Mouse (Mus musculus): ENCODE data around the gene Ppp1r37.

Gene Ppp1r37

DNA sequence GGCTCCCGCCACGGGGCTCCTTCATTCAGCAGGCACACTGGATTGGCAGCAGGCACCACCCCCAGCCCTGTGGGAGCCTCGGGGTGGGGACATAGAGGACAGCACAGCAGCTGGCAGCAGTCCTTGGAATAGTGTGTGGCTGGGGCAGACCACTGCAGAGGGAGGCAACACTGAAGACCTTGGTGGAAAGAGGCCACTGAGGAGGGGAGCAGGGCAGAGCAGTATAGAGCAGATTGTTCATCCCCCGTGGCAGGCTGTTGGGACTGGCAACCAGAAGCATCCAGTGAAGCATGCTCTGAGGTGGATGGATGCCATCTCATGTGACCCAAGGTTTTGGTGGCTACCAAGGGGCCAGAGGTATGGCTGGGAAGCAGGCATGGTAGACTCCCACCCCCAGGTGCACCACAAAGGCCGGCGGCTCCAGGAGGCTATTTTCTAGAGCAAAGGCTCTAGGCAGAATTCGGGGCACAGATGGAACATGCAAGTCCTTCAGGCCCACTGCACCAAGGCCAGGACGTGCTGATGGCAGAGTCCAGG is 20.7 kb downstream of the Ppp1r37 start:
- intact Hi-C loops (cut with DNase I) = no loop called here

DNA sequence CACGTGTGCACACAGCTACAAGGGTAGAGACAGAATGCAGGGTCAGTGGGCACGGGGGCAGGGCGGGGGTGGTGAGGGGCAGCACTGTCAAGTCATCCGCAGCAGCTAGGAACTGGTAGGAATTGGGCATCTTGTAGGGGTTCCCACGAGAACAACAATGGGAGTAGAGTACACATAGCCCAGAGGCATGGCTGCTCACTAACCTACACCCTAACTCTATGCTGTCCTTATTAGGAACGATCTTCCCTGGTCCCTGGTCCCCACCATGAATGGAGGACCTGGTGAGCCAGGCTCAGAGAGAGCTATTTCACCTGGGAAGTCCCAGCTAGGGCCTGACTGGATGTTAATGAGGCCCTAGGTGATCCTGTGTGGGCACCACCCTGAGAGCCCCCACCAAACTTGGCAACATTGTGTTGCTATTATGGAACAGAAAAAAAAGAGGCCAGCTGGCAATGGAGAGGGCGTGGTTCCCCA is 21.2 kb downstream of the Ppp1r37 start:
- intact Hi-C loops (cut with DNase I) = no loop called here

DNA sequence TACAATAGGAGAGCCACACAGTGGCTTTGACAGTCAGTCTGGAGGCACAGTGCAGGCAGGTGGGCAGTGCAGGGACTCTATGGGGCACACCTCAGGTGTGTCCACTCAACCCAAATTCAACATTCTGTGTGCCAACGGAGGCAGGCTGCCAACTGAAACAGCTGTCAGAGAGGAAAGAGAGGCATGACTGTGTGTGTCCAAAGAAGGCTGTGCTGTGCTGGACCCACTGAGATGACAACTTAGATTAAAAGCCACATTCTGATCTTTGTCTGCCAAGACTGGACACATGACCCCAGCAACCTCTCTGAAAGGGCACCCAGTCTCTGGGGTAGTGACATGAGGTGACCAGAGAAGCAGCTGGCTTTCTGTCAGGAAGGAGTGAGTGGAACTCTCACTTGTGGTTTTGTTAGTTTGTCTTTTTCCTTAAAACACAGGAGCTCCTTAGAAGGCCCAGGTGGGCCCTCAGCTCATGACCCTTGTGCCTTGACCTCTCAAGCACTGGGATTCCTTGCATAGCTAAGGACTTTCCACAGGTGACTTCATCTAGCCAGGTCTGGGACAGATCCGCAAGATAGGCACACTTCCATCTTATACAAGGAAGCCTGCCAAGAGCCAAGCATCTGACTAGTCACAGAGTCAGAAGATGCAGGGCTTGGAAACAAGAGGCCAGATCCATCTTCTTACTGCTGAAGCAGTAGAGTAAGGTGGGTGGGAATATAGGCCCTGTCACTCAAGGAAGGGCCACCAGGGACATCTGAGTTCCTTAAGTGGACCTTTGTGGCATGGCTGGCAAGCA is 21.9 kb downstream of the Ppp1r37 start:
- intact Hi-C loops (cut with DNase I) = no loop called here

DNA sequence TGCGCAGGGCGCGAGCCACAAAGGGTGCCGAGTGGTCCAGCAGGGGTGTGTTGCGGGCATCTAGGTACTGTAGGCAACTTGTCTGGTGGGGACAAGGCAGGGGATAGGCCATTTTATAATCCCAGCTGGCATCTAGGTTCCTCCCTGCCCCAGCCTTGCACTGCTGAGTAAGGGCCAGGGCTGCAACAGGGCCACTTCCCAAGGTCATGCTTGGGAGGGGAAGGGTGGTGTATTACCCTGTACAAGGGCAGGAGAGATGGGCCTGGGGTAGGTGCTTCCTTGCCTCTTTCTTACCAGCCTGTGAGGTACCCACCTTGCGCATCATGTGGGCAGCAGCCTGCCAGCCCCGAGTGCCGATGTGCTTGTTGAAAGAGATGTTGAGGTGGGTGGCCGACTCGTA is 28.2 kb downstream of the Ppp1r37 start:
- intact Hi-C loops (cut with DNase I) = no loop called here

DNA sequence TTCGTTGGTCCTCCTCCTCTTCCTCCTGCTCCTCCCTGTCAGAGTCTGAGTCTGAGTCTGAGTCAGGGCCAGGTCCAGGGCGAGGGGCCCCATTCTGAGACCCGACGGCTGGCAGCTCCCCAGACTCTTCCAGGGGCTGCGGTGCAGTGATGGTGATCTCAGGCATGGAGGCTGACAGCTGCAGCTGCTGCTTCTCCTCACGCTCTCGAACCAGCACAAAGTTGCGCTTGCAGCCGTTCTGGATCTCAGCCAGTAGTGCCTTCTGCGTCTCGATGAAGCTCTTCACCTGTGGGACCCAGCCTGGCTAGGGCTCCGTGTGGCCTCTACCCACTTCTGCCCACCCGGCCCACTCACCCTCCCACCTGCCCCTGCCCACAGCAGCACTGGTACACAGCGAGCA is 30.6 kb downstream of the Ppp1r37 start:
- intact Hi-C loops (cut with DNase I) = no loop called here

DNA sequence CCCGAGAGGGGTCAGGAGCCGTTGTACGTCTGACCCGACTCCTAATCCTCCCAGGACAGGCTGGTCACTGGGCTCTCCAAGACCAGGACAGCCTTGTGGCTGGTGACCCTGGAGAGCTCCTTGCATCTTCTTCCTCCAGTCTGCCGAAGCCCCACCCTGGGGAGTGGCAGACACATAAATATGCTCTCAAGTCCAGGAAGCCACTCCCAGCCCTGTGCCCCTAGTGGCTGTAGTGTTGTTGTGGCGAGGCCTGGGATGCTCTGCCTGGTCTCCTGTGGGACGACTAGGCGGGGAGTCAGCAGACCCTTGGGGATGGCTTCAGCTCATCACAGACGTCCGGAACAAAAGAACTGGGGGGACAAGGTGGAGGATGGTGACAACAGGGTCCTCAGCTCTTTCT is 31.8 kb downstream of the Ppp1r37 start:
- intact Hi-C loops (cut with DNase I) = no loop called here

DNA sequence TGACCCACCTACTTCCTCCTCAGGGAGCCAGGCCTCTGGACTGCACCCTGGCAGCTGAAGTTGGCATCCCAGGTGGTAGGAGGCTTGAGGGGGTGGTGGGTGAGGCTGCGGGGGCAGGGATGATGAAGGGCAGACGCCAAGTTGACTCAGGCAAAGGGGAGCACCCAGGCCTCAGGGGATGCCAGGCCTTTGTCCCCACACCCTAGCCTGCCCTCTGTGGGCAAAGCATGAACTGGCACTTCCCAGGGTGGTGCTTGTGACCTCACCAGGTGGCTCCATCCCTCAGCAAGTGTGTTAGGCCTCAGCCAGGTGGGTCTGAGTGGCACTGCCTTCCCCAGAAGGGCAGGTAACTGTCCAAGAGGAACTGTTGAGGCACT is 37.8 kb downstream of the Ppp1r37 start:
- intact Hi-C loops (cut with DNase I) = no loop called here

DNA sequence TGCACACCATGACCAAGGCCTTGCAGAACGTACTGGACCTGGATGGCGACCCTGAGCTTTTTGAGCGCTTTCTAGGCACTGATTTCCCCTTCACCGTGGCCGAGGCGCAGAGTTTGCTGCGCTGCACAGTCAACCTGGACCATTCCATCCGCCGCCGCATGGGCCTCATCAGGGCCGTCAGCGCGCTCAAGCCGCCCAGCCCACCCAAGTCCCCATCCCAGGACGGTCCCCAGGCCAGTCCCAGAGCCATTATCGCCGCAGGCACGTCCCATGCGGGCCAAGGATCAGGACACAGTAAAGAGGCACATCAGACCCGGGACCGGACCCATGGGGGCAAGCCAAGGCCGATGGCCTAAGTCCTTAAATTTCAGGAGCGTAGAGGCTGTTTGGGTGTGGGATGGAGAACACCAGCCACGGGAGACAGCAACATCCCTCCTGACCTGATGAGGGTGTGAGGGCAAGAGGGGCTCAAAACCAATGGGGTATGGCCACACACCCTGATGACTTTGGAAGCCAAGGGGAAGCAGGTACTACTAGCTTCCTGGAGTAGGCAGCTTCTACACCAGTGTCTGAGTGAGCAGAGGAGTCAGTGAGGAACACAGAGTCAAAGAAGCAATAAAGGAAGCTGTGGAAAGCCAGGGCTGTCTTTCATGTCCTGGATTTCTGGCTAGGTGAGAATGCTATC is 38.3 kb downstream of the Ppp1r37 start:
- intact Hi-C loops (cut with DNase I) = loop anchor here (5.0 kb wide), 1 partner anchor 33 kb away; no protein-coding TSS in a partner anchor

DNA sequence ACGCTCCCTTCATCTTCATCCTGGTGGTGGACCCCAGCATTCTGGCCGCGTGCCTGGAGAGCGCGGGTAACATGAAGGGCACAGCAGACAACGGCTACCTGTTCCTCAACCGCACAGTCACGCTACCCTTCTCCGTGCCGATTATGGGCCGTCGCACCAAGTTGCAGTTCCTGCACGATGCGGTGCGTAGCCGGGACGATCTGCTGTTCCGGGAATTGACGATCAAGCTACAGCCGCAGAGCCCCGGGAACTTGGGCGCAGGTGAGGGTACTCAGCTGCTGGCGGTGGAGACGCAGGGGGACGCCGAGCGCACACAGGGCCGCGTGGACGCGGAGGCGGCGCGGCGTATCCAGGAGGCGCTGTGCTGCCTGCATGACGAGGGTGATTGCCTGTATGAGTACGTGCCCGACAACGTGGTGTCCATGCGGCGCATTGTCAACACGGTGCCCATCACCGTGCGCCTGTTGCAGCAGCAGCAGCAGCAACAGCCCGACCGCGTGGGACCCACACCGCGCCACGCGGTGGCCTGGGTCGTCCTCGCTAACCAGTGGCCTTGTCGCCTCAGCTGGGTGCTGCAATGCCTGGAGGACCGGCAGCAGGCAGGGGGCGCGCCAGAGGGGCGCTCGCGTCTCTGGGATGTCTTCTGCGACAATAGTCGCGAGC is 39.0 kb downstream of the Ppp1r37 start:
- intact Hi-C loops (cut with DNase I) = loop anchor here (5.0 kb wide), 1 partner anchor 33 kb away; no protein-coding TSS in a partner anchor

DNA sequence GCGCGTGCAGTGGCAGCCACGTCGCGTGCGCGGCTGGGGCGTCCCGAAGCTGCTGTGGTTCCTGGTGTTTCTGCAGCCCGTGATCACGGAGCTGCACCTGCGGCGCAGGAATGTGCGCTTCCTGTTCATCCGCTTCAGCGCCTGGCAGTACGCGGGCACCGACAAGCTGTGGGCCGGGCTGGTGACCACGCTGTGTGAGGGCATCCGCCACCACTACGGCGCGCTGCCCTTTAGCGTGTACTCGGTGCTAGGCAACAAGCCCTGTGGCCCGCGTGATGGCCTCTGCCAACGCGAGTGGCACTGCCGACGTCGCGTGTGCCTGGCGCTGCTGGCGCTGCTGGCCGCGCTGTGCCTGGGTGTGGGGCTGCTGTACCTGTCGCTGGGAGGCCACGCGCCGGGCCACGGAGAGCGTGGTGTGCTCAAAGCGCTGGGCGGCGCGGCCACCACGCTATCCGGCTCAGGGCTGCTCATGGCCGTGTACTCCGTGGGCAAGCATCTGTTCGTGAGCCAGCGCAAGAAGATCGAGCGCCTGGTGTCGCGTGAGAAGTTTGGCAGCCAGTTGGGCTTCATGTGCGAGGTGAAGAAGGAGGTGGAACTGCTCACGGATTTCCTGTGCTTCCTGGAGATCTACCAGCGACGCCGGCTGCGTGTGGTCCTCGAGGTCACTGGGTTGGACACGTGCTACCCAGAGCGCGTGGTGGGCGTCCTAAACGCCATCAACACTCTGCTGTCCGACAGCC is 39.7 kb downstream of the Ppp1r37 start:
- intact Hi-C loops (cut with DNase I) = loop anchor here (5.0 kb wide), 1 partner anchor 34 kb away; no protein-coding TSS in a partner anchor

DNA sequence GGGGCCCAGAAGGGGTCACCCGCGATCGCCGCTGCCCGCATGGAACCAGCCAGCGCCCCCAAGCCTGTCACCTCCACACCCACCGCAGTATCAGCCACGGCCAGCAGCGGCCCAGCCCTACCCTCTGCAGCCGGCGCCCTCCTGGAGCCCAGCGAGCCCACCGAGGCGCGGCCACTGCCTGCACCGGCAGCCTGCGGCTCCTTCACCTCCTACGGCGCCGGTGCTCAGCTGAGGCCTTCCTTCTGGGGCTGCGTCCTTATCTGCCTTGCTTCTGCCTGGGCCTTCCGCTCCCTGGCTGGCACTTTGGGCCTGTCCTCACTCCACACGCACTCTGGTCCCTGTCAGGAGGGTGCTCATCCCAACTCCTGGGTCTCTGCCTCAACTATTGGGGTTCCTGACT is 42.8 kb downstream of the Ppp1r37 start:
- intact Hi-C loops (cut with DNase I) = loop anchor here (5.0 kb wide), 1 partner anchor 37 kb away; no protein-coding TSS in a partner anchor

DNA sequence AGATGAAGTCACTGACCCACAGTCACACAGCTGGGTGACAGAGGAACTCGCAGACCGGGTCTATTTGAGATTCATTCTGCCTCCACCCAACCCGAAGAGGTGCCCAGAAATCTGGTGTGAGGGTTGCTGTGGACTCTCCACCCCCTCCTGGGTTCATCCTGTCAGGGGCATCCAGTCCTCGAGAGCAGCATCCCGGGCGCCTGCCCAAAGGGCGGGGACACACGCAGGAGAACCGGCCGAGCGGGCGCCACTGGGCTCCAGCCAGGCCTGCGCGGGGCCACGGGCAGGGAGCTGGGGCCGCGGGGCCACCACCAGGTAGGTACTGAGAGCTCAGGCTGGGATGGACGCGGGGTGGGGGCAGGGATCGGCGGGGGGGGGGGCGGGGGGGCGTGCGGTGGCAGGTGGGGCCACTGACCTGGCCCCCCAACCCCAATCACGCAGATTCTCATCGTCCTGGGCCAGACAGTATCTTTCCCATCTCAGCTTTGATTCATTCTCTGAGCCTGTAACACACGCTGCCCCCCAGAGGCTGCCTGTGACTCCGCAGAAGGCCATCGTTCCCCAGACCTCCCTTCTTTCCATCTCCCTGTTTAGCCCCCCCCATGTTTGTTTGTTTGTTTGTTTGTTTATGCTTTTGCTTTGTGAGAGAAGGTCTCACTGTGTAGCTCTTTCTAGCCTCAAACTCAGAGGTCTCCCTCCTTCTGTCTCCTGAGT is 45.1 kb downstream of the Ppp1r37 start, which contains the start of gene Nkpd1:
Gene Nkpd1, plus strand, starts transcription at position 187 of the 714 bp plus-strand sequence.
- intact Hi-C loops (cut with DNase I) = loop anchor here (10.0 kb wide), 1 partner anchor 113 kb away; the partner anchor contains the start of genes Ckm and Klc3

DNA sequence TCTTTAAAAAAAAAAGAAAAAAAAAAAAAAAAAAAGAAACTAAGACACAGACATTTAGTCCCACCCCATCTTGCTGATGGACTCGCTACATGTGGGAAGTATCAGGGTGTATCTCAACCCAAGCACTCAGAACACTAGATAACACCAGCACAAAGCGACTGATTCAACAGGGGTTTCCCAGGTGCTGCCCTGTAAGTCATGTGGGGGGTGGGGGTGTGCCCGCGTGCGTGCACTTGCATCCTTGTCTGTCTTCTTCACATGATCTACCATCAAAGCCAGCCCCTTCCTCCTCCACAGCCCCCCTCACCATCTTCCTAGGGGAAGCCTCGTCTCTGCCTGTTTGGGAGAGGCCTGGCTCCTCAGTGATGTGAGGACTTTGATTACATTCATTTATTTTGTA is 50.5 kb downstream of the Ppp1r37 start:
- intact Hi-C loops (cut with DNase I) = loop anchor here (10.0 kb wide), 1 partner anchor 108 kb away; the partner anchor contains the start of genes Ckm and Klc3

DNA sequence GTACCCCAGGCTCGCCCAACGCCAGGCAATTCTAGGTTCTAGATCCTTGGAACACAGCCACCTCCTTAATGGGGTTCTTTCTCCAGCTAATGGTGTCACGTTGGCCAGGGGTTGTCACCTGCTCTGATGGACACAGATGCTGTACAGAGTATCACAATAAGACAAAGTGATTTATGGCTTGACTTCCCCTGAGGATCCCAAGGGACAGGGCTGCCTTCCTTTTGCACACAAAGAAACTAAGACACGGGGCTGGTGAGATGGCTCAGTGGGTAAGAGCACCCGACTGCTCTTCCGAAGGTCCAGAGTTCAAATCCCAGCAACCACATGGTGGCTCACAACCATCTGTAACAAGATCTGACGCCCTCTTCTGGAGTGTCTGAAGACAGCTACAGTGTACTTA is 50.9 kb downstream of the Ppp1r37 start:
- intact Hi-C loops (cut with DNase I) = loop anchor here (10.0 kb wide), 1 partner anchor 107 kb away; the partner anchor contains the start of genes Ckm and Klc3

DNA sequence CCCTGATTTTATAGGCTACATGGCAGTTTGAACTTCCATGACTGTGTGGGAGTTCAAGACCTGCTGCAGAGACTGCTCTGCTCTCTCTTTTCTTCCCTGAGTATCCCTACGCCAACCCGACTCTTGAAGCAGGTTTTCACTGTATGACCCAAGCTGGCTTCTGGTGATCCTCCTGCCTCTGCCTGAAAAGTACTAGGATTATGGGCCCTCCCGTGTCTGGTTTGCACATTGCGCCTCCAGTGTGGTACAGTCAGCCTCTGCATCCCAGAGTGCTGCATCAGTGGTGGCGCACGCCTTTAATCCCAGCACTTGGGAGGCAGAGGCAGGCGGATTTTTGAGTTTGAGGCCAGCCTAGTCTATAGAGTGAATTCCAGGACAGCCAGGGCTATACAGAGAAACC is 53.1 kb downstream of the Ppp1r37 start:
- intact Hi-C loops (cut with DNase I) = loop anchor here (5.0 to 10.0 kb wide), 3 partner anchors 52 to 105 kb away; partner anchors contain the start of genes Ckm, Klc3 and Mark4

DNA sequence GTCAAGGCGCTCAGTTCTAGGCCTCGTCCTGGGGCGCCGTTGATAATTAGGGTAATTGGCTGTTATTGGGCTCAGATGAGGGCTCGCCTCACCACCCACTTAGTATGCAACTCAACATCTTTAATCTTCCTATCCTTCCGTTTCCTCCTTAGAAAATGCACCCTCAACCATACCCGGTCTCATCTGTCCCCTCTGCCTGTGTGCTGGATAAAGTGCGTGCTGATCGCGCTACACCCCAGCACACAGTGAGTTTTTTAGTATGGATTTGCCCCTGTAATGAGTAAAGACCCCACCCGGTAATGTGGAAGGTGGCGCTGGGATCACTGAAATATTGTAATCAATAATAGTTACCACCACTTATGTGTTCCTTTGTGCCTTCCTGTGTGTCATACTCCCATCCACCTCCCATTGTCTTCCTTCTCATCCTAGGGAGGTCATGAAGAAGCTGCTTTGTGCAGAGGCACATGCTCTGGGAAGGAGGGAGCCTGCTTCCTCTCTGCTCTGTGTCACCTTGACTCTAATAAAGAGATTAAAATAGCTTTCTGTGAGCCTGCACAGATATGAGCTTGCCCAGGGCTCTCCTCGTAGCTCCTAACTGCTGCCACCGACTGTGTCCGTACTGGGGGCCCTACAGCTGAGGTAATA is 53.8 kb downstream of the Ppp1r37 start:
- intact Hi-C loops (cut with DNase I) = loop anchor here (5.0 kb wide), 2 partner anchors 52 to 63 kb away; partner anchors contain the start of gene Mark4

DNA sequence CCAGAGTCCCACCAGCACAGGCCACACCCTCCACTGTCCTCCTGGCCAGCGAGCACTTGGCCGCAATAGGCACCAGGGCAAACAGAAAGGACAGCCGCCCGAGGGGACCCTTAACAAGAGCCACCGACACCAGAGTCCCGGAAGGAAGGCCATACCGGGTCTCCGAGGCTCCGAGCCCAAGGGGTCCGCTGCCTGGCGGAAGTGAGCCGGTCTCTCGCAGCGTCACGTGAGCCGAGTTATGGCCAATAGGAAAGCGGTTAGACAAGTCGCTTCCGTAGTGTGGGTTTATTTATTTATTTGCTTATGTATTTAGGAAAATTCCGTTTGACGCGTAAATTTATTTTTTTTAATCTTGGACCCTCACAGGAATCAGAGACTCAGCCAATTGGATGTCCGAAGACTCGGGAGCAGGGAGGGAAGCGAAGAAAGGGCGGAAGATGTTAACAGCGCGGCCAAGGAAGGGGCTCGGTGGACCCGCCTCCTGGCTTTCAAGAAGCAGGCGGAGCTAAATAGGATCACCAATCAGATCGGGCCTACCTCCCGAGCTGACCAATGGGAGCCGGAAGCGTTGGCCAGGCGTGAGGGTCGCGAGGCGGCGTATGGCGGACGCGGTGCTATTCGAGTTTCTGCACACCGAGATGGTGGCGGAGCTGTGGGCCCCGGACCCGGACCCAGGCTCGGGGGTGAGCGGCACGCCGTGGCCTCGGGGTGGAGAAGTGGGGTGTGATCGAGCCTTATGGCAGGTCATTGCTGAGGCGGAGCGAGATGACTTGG is 54.5 kb downstream of the Ppp1r37 start, which contains the start of the genes Bloc1s3 and Trappc6a:
Gene Bloc1s3, minus strand, starts transcription at position 218 of the 774 bp plus-strand sequence.
Gene Trappc6a, plus strand, starts transcription at position 246 of the 774 bp plus-strand sequence.
- intact Hi-C loops (cut with DNase I) = loop anchor here (5.0 kb wide), 2 partner anchors 51 to 64 kb away; partner anchors contain the start of gene Mark4

DNA sequence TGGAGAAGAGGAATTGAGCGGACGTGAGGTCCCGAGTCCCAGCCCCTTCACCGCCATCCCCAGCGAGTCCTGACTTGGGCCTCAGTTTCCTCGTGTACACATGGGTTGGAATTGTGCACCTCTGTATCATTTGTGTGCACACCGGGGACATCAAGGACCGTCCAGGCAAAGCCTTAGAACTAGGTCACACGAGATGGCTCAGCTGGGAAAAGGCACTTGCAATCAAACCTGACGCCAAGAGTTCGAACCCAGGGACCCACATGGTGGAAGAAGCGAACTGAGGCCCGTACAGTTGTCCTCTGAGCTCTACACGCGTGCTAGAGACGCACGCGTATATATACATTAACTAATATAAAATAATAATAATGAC is 55.3 kb downstream of the Ppp1r37 start:
- intact Hi-C loops (cut with DNase I) = loop anchor here (5.0 kb wide), 2 partner anchors 50 to 65 kb away; partner anchors contain the start of gene Mark4

All from adrenal gland (tissue).